Mouse (Mus musculus): ENCODE results near the gene Agps. TPM values are rescaled to one million over a fixed set of nuclear protein-coding genes. Genes with fewer than 3 reads are reported as not detected.

Agps gene
- total RNA-seq (2021): 10 to 100 TPM; 51.9 to 59.1 TPM

- intact Hi-C loops (cut with DNase I): no loop called here
Observed at GRCm38 (mm10) chr2:75831881-75832633, at the start of gene Agps. Gene Agps, plus strand, starts transcription at chr2:75832177.

GRCm38 (mm10) chr2:75786075-75786474, 45.9 kb upstream of the Agps start:
- peak; percentile 54 for DNase-seq
- intact Hi-C loops (cut with DNase I): loop anchor here (10.0 kb wide), 1 partner anchor 179 kb away; no protein-coding TSS in a partner anchor

More at GRCm38 (mm10) chr2:75831881-75832633, at the start of gene Agps:
- DNase-seq: peak; percentile 88

- intact Hi-C loops (cut with DNase I): loop anchor here (10.0 kb wide), 1 partner anchor 176 kb away; no protein-coding TSS in a partner anchor
- no peak for DNase-seq
Observed at GRCm38 (mm10) chr2:75788511-75788910, 43.5 kb upstream of the Agps start.

- intact Hi-C loops (cut with DNase I): loop anchor here (10.0 kb wide), 1 partner anchor 175 kb away; no protein-coding TSS in a partner anchor
- DNase-seq: no peak
Observed at GRCm38 (mm10) chr2:75789959-75790523, 41.9 kb upstream of the Agps start.

GRCm38 (mm10) chr2:75791561-75792308, 40.2 kb upstream of the Agps start:
- intact Hi-C loops (cut with DNase I): no loop called here
- DNase-seq: no peak

GRCm38 (mm10) chr2:75792377-75793203, 39.4 kb upstream of the Agps start:
- no peak for DNase-seq
- intact Hi-C loops (cut with DNase I): no loop called here

- no peak for DNase-seq
- intact Hi-C loops (cut with DNase I): no loop called here
Observed at GRCm38 (mm10) chr2:75796181-75796580, 35.8 kb upstream of the Agps start.

GRCm38 (mm10) chr2:75798434-75798970, 33.5 kb upstream of the Agps start:
- no peak for DNase-seq
- intact Hi-C loops (cut with DNase I): no loop called here

- no peak for DNase-seq
- intact Hi-C loops (cut with DNase I): no loop called here
Observed at GRCm38 (mm10) chr2:75805767-75806166, 26.2 kb upstream of the Agps start.

- no peak for DNase-seq
- intact Hi-C loops (cut with DNase I): no loop called here
Observed at GRCm38 (mm10) chr2:75806891-75807290, 25.1 kb upstream of the Agps start.

GRCm38 (mm10) chr2:75807460-75807859, 24.5 kb upstream of the Agps start:
- intact Hi-C loops (cut with DNase I): no loop called here

GRCm38 (mm10) chr2:75814880-75815279, 17.1 kb upstream of the Agps start:
- DNase-seq: no peak
- intact Hi-C loops (cut with DNase I): no loop called here

More at GRCm38 (mm10) chr2:75807460-75807859, 24.5 kb upstream of the Agps start:
- DNase-seq: no peak

- intact Hi-C loops (cut with DNase I): no loop called here
- no peak for DNase-seq
Observed at GRCm38 (mm10) chr2:75815521-75815920, 16.5 kb upstream of the Agps start.

GRCm38 (mm10) chr2:75816673-75817072, 15.3 kb upstream of the Agps start:
- intact Hi-C loops (cut with DNase I): no loop called here
- DNase-seq: no peak

GRCm38 (mm10) chr2:75818719-75819118, 13.3 kb upstream of the Agps start:
- intact Hi-C loops (cut with DNase I): no loop called here
- DNase-seq: no peak

- intact Hi-C loops (cut with DNase I): no loop called here
- DNase-seq: no peak
Observed at GRCm38 (mm10) chr2:75819796-75820195, 12.2 kb upstream of the Agps start.

GRCm38 (mm10) chr2:75821971-75822751, 9.8 kb upstream of the Agps start:
- intact Hi-C loops (cut with DNase I): no loop called here
- no peak for DNase-seq

- DNase-seq: no peak
- intact Hi-C loops (cut with DNase I): no loop called here
Observed at GRCm38 (mm10) chr2:75823736-75824135, 8.2 kb upstream of the Agps start.

- no peak for DNase-seq
- intact Hi-C loops (cut with DNase I): no loop called here
Observed at GRCm38 (mm10) chr2:75824144-75824543, 7.8 kb upstream of the Agps start.
